Mouse (Mus musculus) Patski (cell line): Measurements from ENCODE around the gene Nlgn1. TPM values are rescaled to one million over a fixed set of nuclear protein-coding genes. Genes with fewer than 3 reads are reported as not detected.

Experiments
- ATAC-seq: fragments of 100-300 bp; one replicate; pipeline ENCODE4 v1.8.0; 2021
- CTCF ChIA-PET: fragments of 350-600 bp; sonication (Branson Sonifier 250); formaldehyde crosslinking; loops from one replicate; lab custom pipeline; 2022; ENCODE audit warnings: inconsistent platforms; lab: Charles Lee
- POLR2A ChIA-PET: fragments of 350-600 bp; sonication (Branson Sonifier 250); formaldehyde crosslinking; loops from one replicate; lab custom pipeline; 2022; ENCODE audit warnings: antibody characterized with exemption, inconsistent platforms; lab: Charles Lee
- DNase-seq: peaks from one replicate; pipeline ENCODE4 v3.0.0-alpha.2; 2011; ENCODE audit warnings: low read depth, low spot score
- H3K27me3 ChIP-seq: fragments of 371-371 bp; one replicate; pipeline ENCODE4 v1.5.1; 2021
- CTCF ChIP-seq: fragments of 100-300 bp; IDR thresholded peaks from one replicate; pipeline ENCODE4 v1.5.1; 2021
- in situ Hi-C: fragments of 300-500 bp; cut with MboI; formaldehyde crosslinking; loops from 3 replicates; pipeline ENCODE4 v1.11.1; 2018; ENCODE audit warnings: low pct_unique_long_range_greater_than_20kb, mixed read lengths
- polyA plus RNA-seq: library from polyadenylated mRNA; unstranded; gene quantifications from one replicate; pipeline ENCODE4 v1.2.3, GENCODE M21; 2021

Gene Nlgn1
- polyA plus RNA-seq, 1 experiment from 2014 or later: 0.01 TPM

DNA sequence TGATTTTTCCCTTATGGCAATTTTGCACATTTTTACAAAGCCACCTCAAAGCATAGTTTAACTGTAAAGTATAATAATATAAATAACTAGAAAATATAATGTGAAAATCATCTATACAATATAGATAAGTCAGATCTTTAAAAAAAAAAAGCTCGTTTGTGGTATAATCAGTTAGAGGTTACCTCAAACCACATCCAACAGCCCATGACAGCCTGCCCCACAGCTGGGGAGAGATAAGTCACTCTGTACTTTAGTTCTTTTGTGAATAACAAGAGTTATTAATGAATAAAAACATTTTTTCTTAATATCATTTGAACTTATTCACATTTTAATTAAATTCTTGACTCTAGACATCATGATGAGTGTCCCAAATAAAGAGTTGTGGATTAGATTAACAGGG, 130.8 kb downstream of the Nlgn1 start:
- TF ChIP-seq CTCF: no peak
- ChIA-PET POLR2A (no interaction called here), CTCF (interaction anchor here (1.1 kb wide), 1 partner anchor 17 kb away, joined by 3 read pairs; no protein-coding TSS in a partner anchor)
- ATAC-seq: no peak
- in situ Hi-C loops: no loop called here
- H3K27me3 ChIP-seq: peaks cover 9% of the 10 kb centered on the region
- DNase-seq: no peak

GRCm38 (mm10) chr3:26194970-26195369, 137.3 kb downstream of the Nlgn1 start:
- ChIA-PET POLR2A (no interaction called here), CTCF (interaction anchor here (1.1 kb wide), 1 partner anchor 38 kb away, joined by 3 read pairs; no protein-coding TSS in a partner anchor)
- TF ChIP-seq CTCF: no peak
- DNase-seq (no peak), ATAC-seq (no peak)
- in situ Hi-C loops: no loop called here
- peaks cover 11% of the 10 kb centered on the region for H3K27me3 ChIP-seq

DNA sequence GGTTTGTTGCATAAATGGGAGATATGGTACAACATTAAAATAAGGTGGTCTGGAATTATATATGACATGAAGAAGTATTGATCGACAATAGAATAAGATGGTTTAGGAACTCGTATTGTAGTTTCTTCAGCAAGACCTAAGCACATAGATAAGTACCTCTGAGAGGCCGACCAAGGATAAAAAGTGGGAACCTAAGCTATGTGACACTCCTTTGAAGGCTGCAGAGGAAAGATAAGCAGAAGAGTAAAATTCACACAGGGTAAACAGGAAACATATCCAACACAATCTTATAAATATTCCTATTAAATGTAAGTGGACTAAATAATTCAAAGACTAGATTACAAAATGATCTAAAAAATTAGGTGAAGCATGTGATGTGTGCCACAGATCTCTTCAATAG, 151.2 kb downstream of the Nlgn1 start:
- no peak for ATAC-seq
- peaks cover 4% of the 10 kb centered on the region for H3K27me3 ChIP-seq
- ChIA-PET POLR2A (no interaction called here), CTCF (no interaction called here)
- no peak for DNase-seq
- in situ Hi-C loops: no loop called here
- TF ChIP-seq CTCF: no peak

GRCm38 (mm10) chr3:26175371-26175770, 156.9 kb downstream of the Nlgn1 start:
- ChIA-PET CTCF (no interaction called here), POLR2A (no interaction called here)
- in situ Hi-C loops: no loop called here
- peaks cover 4% of the 10 kb centered on the region for H3K27me3 ChIP-seq
- no peak for ATAC-seq
- no peak for DNase-seq
- no peak for TF ChIP-seq CTCF

DNA sequence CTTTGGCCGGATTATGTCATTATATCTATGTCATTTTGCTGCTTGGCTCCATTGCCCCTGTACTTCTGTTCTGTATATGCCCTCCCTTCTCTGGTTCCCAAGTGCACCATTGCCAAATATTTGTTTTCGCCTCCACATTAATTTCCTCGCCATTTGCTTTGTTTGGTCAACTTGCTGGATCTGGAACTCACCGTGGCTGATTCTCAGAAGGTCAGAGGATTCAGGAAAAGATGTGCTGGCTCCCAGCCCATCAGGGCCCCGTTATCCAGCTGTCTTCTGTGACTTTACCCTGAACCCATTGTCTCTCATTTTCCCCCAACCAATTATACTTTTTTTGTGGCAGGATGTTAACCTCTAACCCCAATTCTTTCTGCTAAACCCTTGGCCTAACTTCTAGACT, 158.0 kb downstream of the Nlgn1 start:
- ATAC-seq: no peak
- ChIA-PET CTCF (no interaction called here), POLR2A (no interaction called here)
- no peak for TF ChIP-seq CTCF
- H3K27me3 ChIP-seq: peaks cover 6% of the 10 kb centered on the region
- in situ Hi-C loops: no loop called here
- DNase-seq: no peak

DNA sequence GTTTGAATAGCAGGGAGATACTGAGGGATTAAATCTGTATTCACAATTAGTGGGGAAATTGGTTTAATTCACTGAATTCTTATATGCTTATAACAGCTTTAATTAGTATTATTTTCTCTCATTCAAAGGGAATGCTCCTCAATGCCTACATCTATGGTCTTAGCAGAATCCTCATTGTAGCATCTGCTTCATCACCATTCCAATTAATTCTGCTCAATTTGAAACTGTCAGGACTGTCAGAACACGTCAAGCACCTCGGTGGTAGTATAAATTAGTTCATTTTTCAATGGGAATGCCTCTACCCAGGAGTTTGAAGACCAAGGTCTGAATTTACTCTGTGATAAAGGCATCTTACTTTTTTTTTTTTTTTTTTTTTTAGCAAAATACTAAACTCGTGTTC, 158.6 kb downstream of the Nlgn1 start:
- no peak for TF ChIP-seq CTCF
- in situ Hi-C loops: no loop called here
- no peak for ATAC-seq
- ChIA-PET CTCF (no interaction called here), POLR2A (no interaction called here)
- DNase-seq: no peak
- peaks cover 6% of the 10 kb centered on the region for H3K27me3 ChIP-seq

GRCm38 (mm10) chr3:26166711-26167110, 165.5 kb downstream of the Nlgn1 start:
- peaks cover 15% of the 10 kb centered on the region for H3K27me3 ChIP-seq
- in situ Hi-C loops: no loop called here
- ATAC-seq: no peak
- TF ChIP-seq CTCF: no peak
- ChIA-PET POLR2A (no interaction called here), CTCF (no interaction called here)
- DNase-seq: no peak

- peak; percentile 82 for TF ChIP-seq CTCF
- ATAC-seq (peak; percentile 49), DNase-seq (no peak)
- in situ Hi-C loops: no loop called here
- ChIA-PET POLR2A (no interaction called here), CTCF (no interaction called here)
- peaks cover 49% of the 10 kb centered on the region for H3K27me3 ChIP-seq
Observed at GRCm38 (mm10) chr3:26153782-26154181, 178.5 kb downstream of the Nlgn1 start.

DNA sequence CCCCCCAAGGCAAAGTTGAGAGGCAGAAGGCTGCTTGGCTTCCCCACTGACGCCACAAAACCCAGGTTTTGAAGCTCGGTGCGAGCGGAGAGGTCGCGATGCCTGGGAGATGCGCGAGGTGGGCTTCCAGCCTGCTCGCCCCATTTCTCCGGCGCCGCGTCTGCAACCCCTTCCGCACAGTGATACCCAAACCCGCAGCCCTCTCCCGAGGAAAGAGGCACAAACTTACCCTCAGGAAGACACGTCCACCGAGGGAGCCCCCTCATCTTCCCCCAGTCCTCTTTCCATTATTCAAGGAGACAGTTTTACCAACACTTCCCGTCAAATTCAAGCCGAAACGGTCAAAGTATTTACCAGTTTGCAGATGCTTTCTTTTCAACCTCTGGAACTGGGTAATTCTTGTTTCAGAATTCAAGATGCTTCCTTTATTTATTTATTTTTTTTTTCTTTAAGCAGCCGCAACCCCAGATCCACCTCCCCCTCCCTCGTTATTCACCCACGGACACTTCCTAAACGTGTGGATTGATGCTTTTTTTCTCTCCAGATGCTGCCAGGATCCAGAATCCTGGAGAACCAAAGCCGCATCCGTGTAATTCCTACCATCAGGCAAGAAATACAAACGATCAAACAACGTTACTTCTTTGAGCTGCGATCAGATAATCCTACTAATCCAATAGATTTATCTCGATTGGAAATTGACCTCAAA, 179.1 kb downstream of the Nlgn1 start:
- no peak for ATAC-seq
- ChIA-PET CTCF (no interaction called here), POLR2A (no interaction called here)
- H3K27me3 ChIP-seq: peaks cover 46% of the 10 kb centered on the region
- in situ Hi-C loops: no loop called here
- no peak for TF ChIP-seq CTCF
- DNase-seq: no peak

- ChIA-PET CTCF (no interaction called here), POLR2A (no interaction called here)
- in situ Hi-C loops: no loop called here
- peaks cover 46% of the 10 kb centered on the region for H3K27me3 ChIP-seq
- DNase-seq (no peak), ATAC-seq (no peak)
- TF ChIP-seq CTCF: no peak
Observed at GRCm38 (mm10) chr3:26152510-26153035, 179.7 kb downstream of the Nlgn1 start.

DNA sequence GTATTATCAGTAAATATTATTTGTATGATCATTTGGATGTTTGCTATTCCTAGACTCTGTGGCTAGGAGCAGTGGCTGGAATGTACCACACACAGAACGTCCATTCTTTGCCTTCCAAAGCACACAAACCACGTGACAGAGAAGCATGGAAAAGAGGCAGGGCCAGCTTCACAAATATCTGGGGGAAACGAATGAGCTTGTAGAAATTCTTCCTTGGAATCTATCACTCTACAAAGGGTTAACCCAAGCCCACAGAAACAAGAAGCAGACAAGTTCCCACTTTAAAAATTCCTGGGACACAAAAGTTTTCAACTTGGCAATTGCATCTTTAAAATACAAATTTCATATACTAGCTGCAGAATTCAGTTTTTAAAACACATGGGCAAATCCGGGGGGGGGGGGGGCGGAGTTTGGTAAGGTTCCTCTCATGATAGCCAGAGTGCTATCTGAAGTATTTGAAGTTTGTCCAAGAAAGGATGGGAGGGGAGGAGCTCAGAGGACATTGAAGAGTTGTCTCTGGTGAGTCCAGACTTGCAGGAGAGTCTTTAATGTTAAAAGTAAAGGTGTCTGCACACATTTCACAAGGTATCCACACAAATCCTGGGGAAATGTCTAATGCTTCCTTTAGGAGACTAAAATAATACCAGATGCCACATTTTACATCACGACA, 180.8 kb downstream of the Nlgn1 start:
- ChIA-PET CTCF (interaction anchor here (0.8 kb wide), 1 partner anchor 11 kb away, joined by 3 read pairs; no protein-coding TSS in a partner anchor), POLR2A (no interaction called here)
- H3K27me3 ChIP-seq: peaks cover 41% of the 10 kb centered on the region
- DNase-seq: no peak
- no peak for TF ChIP-seq CTCF
- in situ Hi-C loops: no loop called here
- ATAC-seq: no peak
